Mouse (Mus musculus): ENCODE data around the gene Gng11. TPM values are rescaled to one million over a fixed set of nuclear protein-coding genes. Genes with fewer than 3 reads are reported as not detected.

Gene Gng11
- polyA plus RNA-seq, 1 experiment: 82.4 TPM

DNA sequence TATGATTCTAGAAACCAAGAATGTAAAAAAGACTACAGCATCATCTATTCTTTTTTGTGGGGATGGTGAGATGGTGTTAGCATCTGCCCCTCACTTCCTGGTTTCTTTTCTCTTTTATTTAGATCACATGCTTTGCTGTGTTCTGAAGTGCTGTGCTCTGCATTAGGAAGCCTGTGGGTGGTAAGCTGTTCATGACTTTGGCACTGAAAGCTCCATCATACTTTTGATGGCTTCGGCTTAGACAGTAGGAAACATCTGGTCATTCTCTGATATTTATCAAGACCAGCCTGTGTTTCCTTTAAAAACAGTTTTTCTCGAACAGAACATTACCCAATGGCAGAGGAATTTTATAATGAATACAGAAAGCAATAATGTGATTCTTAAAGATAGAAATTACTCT is 22.7 kb downstream of the Gng11 start:
- H3K4me3 ChIP-seq (ENCODE audit: insufficient read depth, low read depth, low read length): no peak overlapping the region
- no peak overlapping the region for H3K27ac ChIP-seq (replicated peaks; ENCODE audit: low read depth, low read length)
- H3K4me1 ChIP-seq (ENCODE audit: control insufficient read depth, insufficient read depth, insufficient read length, low read length): no peaks in the 10 kb centered on the region

DNA sequence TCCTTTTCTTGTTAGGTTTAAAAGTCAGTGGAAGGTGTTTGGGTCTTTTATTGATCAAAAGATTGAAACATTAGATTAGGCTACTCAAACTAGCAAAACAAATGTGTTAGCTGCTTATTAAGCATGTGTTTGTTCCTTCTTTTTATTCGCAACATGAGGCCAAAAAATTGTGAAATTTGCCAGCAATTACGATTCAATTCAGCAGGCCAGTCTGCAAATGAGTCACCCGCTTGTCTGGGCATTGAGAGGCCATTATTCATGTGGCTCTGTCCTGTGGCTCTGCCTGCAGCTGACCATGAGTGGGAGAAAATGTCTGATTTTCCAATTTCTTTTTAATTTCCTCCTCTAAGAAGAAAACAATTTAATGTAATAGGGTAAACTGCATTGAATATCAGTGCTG is 27.3 kb downstream of the Gng11 start:
- no peak overlapping the region for H3K4me3 ChIP-seq (ENCODE audit: insufficient read depth, low read depth, low read length)
- no peak overlapping the region for H3K27ac ChIP-seq (replicated peaks; ENCODE audit: low read depth, low read length)
- H3K4me1 ChIP-seq (ENCODE audit: control insufficient read depth, insufficient read depth, insufficient read length, low read length): no peaks in the 10 kb centered on the region

DNA sequence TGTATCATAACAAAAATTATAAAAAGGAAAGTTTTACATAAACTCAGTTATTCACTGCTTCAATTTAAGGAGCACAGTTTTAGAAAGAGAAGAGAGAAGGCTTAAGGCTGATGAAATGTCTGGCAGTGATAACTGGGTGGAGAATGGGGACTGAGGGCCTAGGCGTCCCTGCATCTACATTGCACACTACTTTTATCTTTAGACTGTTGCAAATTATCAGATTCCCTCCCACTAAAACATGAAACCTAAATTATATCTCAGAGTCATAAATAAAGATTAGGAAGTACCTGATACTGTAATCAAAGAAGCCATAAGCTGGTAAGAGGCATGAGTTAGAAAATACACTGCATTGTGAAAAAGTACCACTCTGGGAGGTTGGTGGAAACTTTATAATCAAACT is 38.1 kb downstream of the Gng11 start:
- no peaks in the 10 kb centered on the region for H3K4me1 ChIP-seq (ENCODE audit: control insufficient read depth, insufficient read depth, insufficient read length, low read length)
- no peak overlapping the region for H3K4me3 ChIP-seq (ENCODE audit: insufficient read depth, low read depth, low read length)
- no peak overlapping the region for H3K27ac ChIP-seq (replicated peaks; ENCODE audit: low read depth, low read length)

DNA sequence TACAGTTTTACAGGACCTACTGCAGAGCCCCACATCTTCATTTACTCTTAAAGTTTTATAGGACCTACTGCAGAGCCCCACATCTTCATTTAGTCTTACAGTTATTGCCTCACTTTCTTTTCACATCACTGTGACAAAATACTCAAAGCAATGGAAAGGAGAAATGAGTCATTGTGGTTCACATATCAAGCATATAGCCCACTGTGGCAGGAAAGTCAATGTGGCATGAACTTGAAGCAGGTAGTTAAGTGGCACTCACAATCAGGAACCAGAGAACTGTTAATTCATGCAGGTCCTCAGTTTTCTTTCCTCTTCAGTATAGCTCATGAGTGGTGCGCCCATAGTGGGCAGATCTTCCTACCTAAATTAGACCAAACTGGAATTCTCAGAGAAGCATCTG is 43.5 kb downstream of the Gng11 start:
- Histone ChIP-seq H3K4me1 (ENCODE audit: control insufficient read depth, insufficient read depth, insufficient read length, low read length) (no peaks in the 10 kb centered on the region), H3K27ac (replicated peaks; ENCODE audit: low read depth, low read length) (no peak overlapping the region), H3K4me3 (ENCODE audit: insufficient read depth, low read depth, low read length) (no peak overlapping the region)

DNA sequence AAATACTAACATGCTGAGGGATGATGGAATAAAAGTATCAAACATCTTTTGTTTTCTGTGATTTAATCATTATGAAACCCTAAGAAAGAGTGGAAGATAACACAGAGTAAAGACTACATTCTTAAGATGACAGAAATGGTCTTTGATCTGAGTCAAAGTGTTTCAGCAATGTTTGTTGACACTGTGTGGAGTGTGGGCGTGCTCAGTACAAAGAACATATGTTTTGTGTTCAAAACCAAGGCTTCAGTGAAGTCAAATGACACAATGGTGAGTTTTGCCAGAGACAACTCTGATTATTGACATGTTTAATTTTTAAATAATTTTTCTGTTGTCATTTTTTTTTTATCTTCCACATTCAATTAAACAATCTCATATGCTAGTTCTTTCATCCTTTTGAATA is 49.1 kb downstream of the Gng11 start:
- no peaks in the 10 kb centered on the region for H3K4me1 ChIP-seq (ENCODE audit: control insufficient read depth, insufficient read depth, insufficient read length, low read length)
- no peak overlapping the region for H3K27ac ChIP-seq (replicated peaks; ENCODE audit: low read depth, low read length)
- no peak overlapping the region for H3K4me3 ChIP-seq (ENCODE audit: insufficient read depth, low read depth, low read length)

DNA sequence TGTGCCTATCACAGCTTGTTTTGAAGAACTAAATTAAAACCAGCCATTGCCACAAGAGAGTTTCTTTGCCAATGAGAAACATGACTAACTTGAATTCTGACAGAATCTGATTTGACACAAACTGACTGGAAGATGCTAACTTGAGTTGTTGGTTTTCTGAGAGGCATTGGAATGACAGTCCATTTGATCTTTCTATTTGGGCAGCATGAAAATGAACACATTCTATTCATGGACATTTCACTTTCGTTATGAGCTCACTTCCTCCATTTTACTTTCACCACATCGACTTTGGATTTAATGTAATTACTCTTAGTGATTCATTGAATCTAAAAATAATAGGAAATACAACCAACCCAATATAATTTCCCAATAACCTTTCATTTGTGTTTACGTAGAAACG is 50.7 kb downstream of the Gng11 start:
- H3K27ac ChIP-seq (replicated peaks; ENCODE audit: low read depth, low read length): no peak overlapping the region
- H3K4me3 ChIP-seq (ENCODE audit: insufficient read depth, low read depth, low read length): no peak overlapping the region
- H3K4me1 ChIP-seq (ENCODE audit: control insufficient read depth, insufficient read depth, insufficient read length, low read length): no peaks in the 10 kb centered on the region

Other genes with a start within 250 kb of the Gng11 start
- not detected in 2 replicates for gene Calcr, start 239.2 kb upstream of the Gng11 start, polyA plus RNA-seq (2012; ENCODE audit: insufficient read depth, insufficient read length, missing spikeins)
- 0.75 and 1.1 TPM in 2 replicates for gene Tfpi2, start 15.0 kb upstream of the Gng11 start, polyA plus RNA-seq (2012; ENCODE audit: insufficient read depth, insufficient read length, missing spikeins)
- not detected in 2 replicates for gene Gngt1, start 10.1 kb upstream of the Gng11 start, polyA plus RNA-seq (2012; ENCODE audit: insufficient read depth, insufficient read length, missing spikeins)
- 69.9 and 74.4 TPM in 2 replicates for gene Bet1, start 83.1 kb downstream of the Gng11 start, polyA plus RNA-seq (2012; ENCODE audit: insufficient read depth, insufficient read length, missing spikeins)

Data from brown adipose tissue, adult 24 weeks (tissue).